Mouse (Mus musculus): ENCODE data around the gene Erf. TPM values are rescaled to one million over a fixed set of nuclear protein-coding genes. Genes with fewer than 3 reads are reported as not detected.

Gene Erf
- total and polyA plus RNA-seq, 2 experiments: 7.4 to 27.0 TPM

GRCm38 (mm10) chr7:25288011-25288410 lies 37.5 kb upstream of the Erf start:
- Histone ChIP-seq H3K9ac (ENCODE audit: low read depth, low read length) (no peak overlapping the region), H3K36me3 (ENCODE audit: control insufficient read depth, insufficient read depth, low read length) (peaks cover 16% of the 10 kb centered on the region), H3K27ac (replicated peaks; ENCODE audit: insufficient read depth, low read depth, low read length) (no peak overlapping the region), H3K79me2 (ENCODE audit: control insufficient read depth, insufficient read depth, low read length) (no peaks in the 10 kb centered on the region), H3K4me1 (ENCODE audit: control insufficient read depth, insufficient read depth, low read length) (peaks cover 4% of the 10 kb centered on the region), H3K4me3 (ENCODE audit: insufficient read depth, low read depth, low read length) (no peak overlapping the region), H3K27me3 (ENCODE audit: control insufficient read depth, insufficient read depth, low read length) (no peaks in the 10 kb centered on the region)
- 97% methylated on average over 12 of the region's 12 CpGs for WGBS
- TF ChIP-seq CTCF (IDR thresholded peaks at IDR 0.05; ENCODE audit: low read depth, low read length): no peak
- no peak for TF ChIP-seq POLR2A (IDR thresholded peaks at IDR 0.05; ENCODE audit: extremely low read depth, insufficient read depth, low read length)
- DNase-seq (ENCODE audit: extremely low read depth, low read depth, low spot score): no peak

- no peak for DNase-seq (ENCODE audit: extremely low read depth, low read depth, low spot score)
- TF ChIP-seq CTCF (IDR thresholded peaks at IDR 0.05; ENCODE audit: low read depth, low read length): no peak
- TF ChIP-seq POLR2A (IDR thresholded peaks at IDR 0.05; ENCODE audit: extremely low read depth, insufficient read depth, low read length): no peak
- no peak overlapping the region for H3K27ac ChIP-seq (replicated peaks; ENCODE audit: insufficient read depth, low read depth, low read length)
- H3K9ac ChIP-seq (ENCODE audit: low read depth, low read length): no peak overlapping the region
- WGBS: 88% methylated on average over 8 of the region's 8 CpGs
- H3K27me3 ChIP-seq (ENCODE audit: control insufficient read depth, insufficient read depth, low read length): no peaks in the 10 kb centered on the region
- H3K36me3 ChIP-seq (ENCODE audit: control insufficient read depth, insufficient read depth, low read length): peaks cover 15% of the 10 kb centered on the region
- H3K4me3 ChIP-seq (ENCODE audit: insufficient read depth, low read depth, low read length): no peak overlapping the region
- peaks cover 4% of the 10 kb centered on the region; the same call in 1 of the 2 replicates for H3K79me2 ChIP-seq (ENCODE audit: control insufficient read depth, insufficient read depth, low read length)
- peaks cover 7% of the 10 kb centered on the region for H3K4me1 ChIP-seq (ENCODE audit: control insufficient read depth, insufficient read depth, low read length)
Measured at GRCm38 (mm10) chr7:25286989-25287388, 36.4 kb upstream of the Erf start.

- Histone ChIP-seq H3K27me3 (ENCODE audit: control insufficient read depth, insufficient read depth, low read length) (no peaks in the 10 kb centered on the region), H3K4me1 (ENCODE audit: control insufficient read depth, insufficient read depth, low read length) (peaks cover 10% of the 10 kb centered on the region), H3K9ac (ENCODE audit: low read depth, low read length) (no peak overlapping the region), H3K27ac (replicated peaks; ENCODE audit: insufficient read depth, low read depth, low read length) (no peak overlapping the region), H3K79me2 (ENCODE audit: control insufficient read depth, insufficient read depth, low read length) (peaks cover 4% of the 10 kb centered on the region; the same call in 1 of the 2 replicates), H3K36me3 (ENCODE audit: control insufficient read depth, insufficient read depth, low read length) (peaks cover 13% of the 10 kb centered on the region), H3K4me3 (ENCODE audit: insufficient read depth, low read depth, low read length) (no peak overlapping the region)
- WGBS: 94% methylated on average over 20 of the region's 20 CpGs
- TF ChIP-seq CTCF (IDR thresholded peaks at IDR 0.05; ENCODE audit: low read depth, low read length) (no peak), POLR2A (IDR thresholded peaks at IDR 0.05; ENCODE audit: extremely low read depth, insufficient read depth, low read length) (no peak)
- no peak for DNase-seq (ENCODE audit: extremely low read depth, low read depth, low spot score)
Measured at GRCm38 (mm10) chr7:25285511-25286238, 35.1 kb upstream of the Erf start.

GRCm38 (mm10) chr7:25284766-25285165 lies 34.2 kb upstream of the Erf start:
- Histone ChIP-seq H3K79me2 (ENCODE audit: control insufficient read depth, insufficient read depth, low read length) (peaks cover 4% of the 10 kb centered on the region; the same call in 1 of the 2 replicates), H3K4me3 (ENCODE audit: insufficient read depth, low read depth, low read length) (no peak overlapping the region), H3K36me3 (ENCODE audit: control insufficient read depth, insufficient read depth, low read length) (peaks cover 11% of the 10 kb centered on the region), H3K9ac (ENCODE audit: low read depth, low read length) (no peak overlapping the region), H3K27me3 (ENCODE audit: control insufficient read depth, insufficient read depth, low read length) (no peaks in the 10 kb centered on the region), H3K4me1 (ENCODE audit: control insufficient read depth, insufficient read depth, low read length) (peaks cover 14% of the 10 kb centered on the region), H3K27ac (replicated peaks; ENCODE audit: insufficient read depth, low read depth, low read length) (no peak overlapping the region)
- no peak for DNase-seq (ENCODE audit: extremely low read depth, low read depth, low spot score)
- 71% methylated on average over 5 of the region's 5 CpGs for WGBS
- TF ChIP-seq CTCF (IDR thresholded peaks at IDR 0.05; ENCODE audit: low read depth, low read length) (no peak), POLR2A (IDR thresholded peaks at IDR 0.05; ENCODE audit: extremely low read depth, insufficient read depth, low read length) (no peak)

- no peak overlapping the region for H3K9ac ChIP-seq (ENCODE audit: low read depth, low read length)
- no peak for TF ChIP-seq CTCF (IDR thresholded peaks at IDR 0.05; ENCODE audit: low read depth, low read length)
- no peak for TF ChIP-seq POLR2A (IDR thresholded peaks at IDR 0.05; ENCODE audit: extremely low read depth, insufficient read depth, low read length)
Measured at GRCm38 (mm10) chr7:25284171-25284570, 33.6 kb upstream of the Erf start.

GRCm38 (mm10) chr7:25283637-25284036 lies 33.1 kb upstream of the Erf start:
- Histone ChIP-seq H3K79me2 (ENCODE audit: control insufficient read depth, insufficient read depth, low read length) (peaks cover 7% of the 10 kb centered on the region; the same call in 1 of the 2 replicates), H3K27ac (replicated peaks; ENCODE audit: insufficient read depth, low read depth, low read length) (no peak overlapping the region), H3K4me3 (ENCODE audit: insufficient read depth, low read depth, low read length) (no peak overlapping the region), H3K27me3 (ENCODE audit: control insufficient read depth, insufficient read depth, low read length) (no peaks in the 10 kb centered on the region), H3K36me3 (ENCODE audit: control insufficient read depth, insufficient read depth, low read length) (peaks cover 9% of the 10 kb centered on the region), H3K9ac (ENCODE audit: low read depth, low read length) (no peak overlapping the region), H3K4me1 (ENCODE audit: control insufficient read depth, insufficient read depth, low read length) (peaks cover 18% of the 10 kb centered on the region)
- TF ChIP-seq CTCF (IDR thresholded peaks at IDR 0.05; ENCODE audit: low read depth, low read length) (no peak), POLR2A (IDR thresholded peaks at IDR 0.05; ENCODE audit: extremely low read depth, insufficient read depth, low read length) (no peak)
- 67% methylated on average over 5 of the region's 5 CpGs for WGBS
- no peak for DNase-seq (ENCODE audit: extremely low read depth, low read depth, low spot score)

More at GRCm38 (mm10) chr7:25284171-25284570, 33.6 kb upstream of the Erf start:
- Histone ChIP-seq H3K4me1 (ENCODE audit: control insufficient read depth, insufficient read depth, low read length) (peaks cover 18% of the 10 kb centered on the region), H3K27ac (replicated peaks; ENCODE audit: insufficient read depth, low read depth, low read length) (no peak overlapping the region), H3K36me3 (ENCODE audit: control insufficient read depth, insufficient read depth, low read length) (peaks cover 11% of the 10 kb centered on the region), H3K27me3 (ENCODE audit: control insufficient read depth, insufficient read depth, low read length) (no peaks in the 10 kb centered on the region), H3K79me2 (ENCODE audit: control insufficient read depth, insufficient read depth, low read length) (peaks cover 7% of the 10 kb centered on the region; the same call in 1 of the 2 replicates), H3K4me3 (ENCODE audit: insufficient read depth, low read depth, low read length) (no peak overlapping the region)
- 76% methylated on average over 2 of the region's 2 CpGs for WGBS
- DNase-seq (ENCODE audit: extremely low read depth, low read depth, low spot score): no peak

Data from liver, adult 2 months (tissue).